Mouse (Mus musculus): ENCODE results near the gene Frmd7.

Frmd7 gene

DNA sequence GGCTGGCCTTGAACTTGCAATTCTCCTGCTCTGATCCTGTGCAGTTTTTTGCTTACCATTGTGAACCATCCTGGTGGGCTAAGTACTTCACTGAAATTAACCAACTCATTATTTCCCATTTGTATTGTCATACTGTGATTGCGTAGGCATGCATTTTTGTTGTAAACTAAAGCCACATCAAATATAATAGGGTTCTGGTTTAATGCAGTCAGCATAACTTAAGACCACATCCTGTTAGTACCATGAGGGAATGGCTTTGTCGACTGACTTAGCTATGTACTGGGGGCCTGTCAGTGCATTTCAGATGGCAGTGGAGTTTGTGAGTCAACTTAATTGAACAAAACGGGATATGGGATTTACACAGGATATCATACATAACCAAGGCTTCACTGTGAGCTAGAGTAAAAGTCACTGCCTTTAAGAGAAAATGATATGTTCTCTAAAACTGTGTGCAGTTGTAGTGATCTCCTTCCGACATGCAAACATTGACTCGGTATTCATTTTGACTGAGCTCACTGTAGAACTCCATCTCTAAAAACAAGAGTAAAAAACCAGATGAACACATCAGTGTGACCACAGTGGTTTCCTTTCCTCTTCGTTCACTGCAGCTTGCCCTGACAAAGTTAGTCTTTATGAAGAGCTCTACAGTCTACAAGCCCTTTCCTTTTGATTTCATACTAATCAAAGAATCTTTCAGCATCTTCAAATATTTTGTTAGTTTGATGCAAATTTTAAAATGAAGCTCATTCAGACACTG is 68.1 kb downstream of the Frmd7 start:
- no peak for DNase-seq (ENCODE audit: low read depth in 1 of 2, low spot score in 2 of 2)

DNA sequence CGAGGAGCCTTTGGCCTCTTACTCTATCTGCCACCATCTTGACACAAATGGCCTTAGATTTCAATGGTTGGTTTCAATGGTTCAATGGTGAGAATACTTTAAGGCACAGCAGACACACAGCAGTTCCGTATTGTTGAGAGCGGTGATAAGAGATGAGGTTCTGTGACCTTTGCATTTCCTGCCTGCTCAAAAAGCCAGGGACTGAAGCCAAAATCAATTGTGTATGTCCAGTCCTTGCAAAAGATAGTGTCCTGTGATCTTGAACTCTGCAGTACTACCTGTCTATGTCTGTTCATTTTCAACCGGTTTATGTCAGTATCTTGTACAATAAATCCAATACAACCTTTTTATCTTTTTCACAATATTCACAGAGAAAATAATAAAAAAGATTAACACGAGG is 77.8 kb downstream of the Frmd7 start:
- DNase-seq (ENCODE audit: low read depth in 1 of 2, low spot score in 2 of 2) = no peak

DNA sequence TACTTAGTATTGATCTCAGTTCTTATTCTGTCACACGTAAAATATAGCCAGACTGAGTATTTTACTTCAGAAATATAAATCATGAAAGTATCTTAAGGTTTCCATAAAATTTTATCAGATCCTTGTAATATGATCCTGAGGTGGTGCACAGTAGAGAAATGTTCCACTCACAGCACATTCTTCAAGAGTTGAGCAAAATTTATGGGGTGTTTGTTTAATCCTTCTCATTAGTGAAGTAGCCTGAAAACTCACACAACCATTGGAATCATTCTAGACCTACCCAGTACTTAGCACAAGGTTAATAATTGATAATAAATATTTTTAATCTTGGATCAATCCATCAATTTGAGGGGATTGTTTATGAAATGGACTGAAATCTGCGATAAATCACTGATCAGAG is 78.7 kb downstream of the Frmd7 start:
- no peak for DNase-seq (ENCODE audit: low read depth in 1 of 2, low spot score in 2 of 2)

DNA sequence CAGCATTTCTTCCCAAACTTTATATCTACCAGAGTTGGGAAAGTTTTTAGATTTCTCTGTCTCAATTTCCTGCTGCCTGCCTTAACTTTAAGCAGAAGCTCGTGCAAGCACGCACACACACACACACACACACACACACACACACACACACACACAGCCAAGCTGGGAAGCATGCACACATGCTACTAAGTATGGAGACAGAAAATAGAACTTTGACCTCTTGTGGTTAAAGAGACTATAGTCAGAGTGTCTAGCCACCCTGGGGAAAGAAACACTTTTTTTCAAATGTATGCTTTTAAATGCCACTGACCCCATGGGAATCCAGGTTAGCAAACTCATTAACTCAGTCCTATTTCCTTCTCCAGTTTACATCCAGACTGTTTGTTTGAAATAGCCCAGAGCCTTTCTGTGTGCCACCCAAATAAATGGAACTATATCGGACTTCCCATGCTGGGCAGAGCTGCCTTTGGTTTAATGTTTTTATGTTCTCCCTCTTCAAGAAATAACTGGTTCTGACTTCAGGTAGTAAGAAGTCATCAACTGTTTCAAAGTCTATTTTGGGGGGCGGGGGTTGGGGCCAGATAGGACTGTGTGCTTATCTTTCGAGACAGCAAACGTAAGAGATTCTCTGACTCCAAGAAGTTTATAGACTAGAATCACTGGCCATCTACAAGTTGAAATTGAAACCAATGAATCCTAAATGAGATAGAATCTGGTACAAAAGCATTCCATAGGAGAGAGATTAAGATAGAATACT is 91.9 kb downstream of the Frmd7 start:
- no peak for DNase-seq (ENCODE audit: low read depth in 1 of 2, low spot score in 2 of 2)

Measured in monocyte, adult 2 months (primary cell).